Mouse (Mus musculus) G1E-ER4 (cell line): ENCODE measurements around the gene Rec114. TPM values are rescaled to one million over a fixed set of nuclear protein-coding genes. Genes with fewer than 3 reads are reported as not detected.

Source experiments
- GATA1 ChIP-seq: IDR thresholded peaks from one replicate; pipeline ENCODE4 v1.8.0; 2012; ENCODE audit warnings: low read length, inconsistent platforms
- polyA plus RNA-seq: library from polyadenylated mRNA; stranded (reverse); fragments of >175 nt; gene quantifications from 2 replicates; pipeline ENCODE4 v1.2.3, GENCODE M21; 2012

Rec114 gene
- polyA plus RNA-seq: not detected in 2 replicates

DNA sequence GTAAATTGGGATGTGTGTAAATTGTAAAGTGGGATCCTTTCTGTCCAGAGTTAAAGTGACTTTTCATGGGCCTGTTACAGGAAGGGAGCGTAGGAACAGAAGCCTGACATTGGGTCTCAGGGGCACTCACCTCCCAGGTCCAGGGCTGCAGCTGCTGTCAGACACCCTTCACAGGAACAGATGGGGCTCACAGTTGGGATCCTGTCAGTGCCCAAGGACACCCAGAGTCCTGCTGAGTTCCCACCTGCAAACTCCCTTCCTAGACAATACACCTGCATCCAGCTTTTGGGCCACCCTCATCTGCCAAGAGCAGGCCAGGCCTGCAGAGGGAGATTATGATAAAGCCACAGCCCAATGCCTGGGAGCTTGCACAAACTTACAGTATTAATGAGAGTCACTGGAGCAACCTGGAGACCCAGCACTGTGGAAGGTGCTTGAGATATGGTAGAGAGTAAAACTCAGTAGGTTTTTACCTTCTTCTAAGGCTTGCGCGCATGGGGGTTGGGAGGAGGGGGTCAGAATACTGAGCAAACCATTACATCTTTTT, at the start of gene Rec114:
TSS of gene Rec114 (minus strand) at position 263 of the 547 bp plus-strand sequence.
- no peak for TF ChIP-seq GATA1

DNA sequence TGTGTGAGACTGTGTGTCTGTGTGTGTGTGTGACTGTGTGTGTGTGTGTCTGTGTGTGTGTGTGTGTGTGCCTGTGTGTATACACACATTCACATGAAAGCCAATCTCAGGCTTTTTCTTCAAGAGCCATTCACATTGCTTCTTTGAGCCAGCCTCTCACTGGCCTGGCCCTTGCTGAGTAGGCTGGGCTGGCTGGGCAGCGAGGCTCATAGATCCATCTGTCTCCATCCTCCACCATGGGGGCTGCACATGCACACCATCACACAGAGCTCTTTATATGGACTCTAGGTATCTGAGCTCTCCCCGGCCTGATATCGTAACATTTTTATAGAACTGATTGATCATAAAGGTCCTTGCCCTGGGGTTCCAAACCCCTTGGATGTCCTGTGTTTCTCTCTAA, 45.7 kb upstream of the Rec114 start:
- TF ChIP-seq GATA1: no peak

DNA sequence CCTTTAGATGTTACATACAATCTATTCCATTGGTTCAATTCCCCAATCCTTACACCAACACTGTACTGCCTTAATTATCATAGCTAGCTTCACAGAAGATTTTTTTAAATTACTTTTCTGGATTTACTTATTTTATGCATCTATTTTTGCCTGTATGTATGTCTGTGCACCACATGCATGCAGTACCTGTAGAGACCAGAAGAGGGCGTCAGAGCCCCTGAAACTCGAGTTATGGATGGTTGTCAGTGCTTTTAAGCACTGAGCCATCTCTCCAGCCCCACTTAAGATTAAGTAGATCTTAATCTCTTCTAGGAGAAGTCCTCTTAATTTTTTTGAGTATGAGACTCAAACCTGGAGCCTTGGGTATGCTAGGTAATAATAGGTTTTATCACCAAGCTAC, 31.6 kb upstream of the Rec114 start:
- no peak for TF ChIP-seq GATA1

DNA sequence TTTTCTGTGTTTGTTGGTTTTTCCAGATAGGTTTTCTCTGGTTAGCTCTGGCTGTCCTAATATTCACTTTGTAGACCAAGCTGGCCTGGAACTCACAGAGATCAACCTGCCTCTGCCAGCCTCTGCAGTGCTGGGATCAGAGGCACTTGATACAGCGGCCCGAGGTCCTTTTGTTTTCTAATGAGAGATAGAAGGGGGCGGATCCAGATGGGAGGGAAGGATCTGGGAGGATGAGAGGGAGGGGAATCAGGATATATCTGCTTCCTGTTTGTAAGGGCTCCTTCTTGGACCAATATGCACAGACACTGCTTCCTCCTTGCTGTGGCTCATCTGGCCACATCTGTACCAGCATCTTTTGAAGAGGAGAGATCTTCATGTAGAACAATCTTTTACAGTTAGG, 31.0 kb upstream of the Rec114 start:
- no peak for TF ChIP-seq GATA1

DNA sequence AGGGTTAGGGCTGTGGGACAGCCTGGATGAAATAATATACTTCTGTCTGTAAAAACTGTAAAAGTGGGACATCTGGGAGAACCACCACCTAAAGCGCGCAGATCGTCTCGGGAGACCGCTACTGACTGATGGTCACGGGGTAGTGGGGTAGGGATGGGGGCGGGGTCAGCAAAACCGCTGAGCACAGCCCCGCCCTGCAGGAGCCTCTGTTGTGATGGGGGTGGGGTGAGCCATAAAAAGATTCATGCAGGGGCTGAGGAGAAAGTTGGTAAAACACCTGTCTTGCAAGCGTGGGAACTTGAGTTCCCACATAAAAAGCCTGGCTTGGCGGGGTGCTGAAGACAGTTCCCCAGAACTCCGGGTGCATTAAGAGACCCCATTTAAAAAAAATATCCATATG, 26.2 kb upstream of the Rec114 start:
- TF ChIP-seq GATA1: no peak

DNA sequence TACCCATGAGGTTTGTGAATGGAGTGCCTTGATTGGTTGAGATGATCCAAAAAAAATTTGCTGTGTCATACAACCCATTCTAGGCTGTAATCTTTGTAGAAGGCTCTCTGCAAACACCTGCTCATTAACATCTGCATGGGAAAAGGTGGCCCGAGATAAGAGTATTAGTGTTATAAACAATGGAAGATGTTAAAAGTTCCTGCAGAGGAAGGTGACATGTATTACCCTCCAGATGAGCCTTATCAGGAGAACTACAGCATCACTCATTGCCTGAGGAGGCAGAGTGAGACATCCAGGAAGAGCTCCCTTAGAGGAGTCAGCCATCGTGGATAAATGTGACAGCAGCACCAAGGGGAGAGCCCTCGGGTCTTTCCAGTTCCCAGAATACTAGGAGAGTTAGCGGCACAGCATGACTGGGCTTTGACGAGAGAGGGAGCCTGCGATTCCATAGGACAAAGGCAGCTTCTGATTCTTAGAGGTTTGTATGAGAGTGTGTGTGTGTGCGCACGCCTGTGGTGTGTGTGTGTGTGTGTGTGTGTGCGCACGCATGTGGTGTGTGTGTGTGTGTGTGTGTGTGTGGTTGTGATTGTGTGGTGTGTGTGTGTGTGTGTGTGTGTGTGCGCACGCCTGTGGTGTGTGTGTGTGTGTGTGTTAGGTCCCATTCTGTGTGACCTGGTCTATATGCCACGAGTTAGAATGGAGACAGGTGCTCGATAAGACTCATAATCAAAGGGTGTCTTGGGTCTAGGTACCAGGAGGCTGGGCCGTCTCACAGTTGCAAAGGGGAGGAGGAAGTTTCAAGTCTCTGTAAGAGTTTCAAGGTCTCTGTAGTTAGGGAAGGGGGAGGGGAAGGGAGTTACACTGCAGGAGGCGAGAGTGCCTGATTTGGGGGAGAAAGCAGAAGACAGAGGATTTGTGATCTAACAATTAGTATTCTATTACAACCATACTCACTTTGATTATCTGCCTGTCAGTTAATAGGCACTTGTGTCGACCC, 23.5 kb upstream of the Rec114 start:
- no peak for TF ChIP-seq GATA1

DNA sequence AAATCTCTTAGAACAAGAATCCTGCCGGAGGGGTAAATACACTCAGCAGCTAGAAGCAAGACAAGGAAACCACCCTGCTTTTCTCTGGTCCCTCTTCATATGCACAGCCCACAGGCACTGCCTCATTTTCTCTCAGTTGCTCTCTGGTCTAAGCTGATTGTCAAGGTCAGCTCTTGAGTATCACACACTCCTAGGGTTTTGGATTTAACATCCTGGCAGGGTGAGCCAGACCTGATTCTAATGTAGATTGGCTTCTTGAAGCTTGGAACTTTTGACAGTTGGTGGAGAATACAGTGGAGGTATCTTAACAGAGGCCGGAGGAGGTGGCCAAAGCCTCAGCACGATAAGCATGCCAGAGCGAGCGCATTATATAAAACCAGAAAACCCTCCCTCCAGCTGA, 20.6 kb upstream of the Rec114 start:
- TF ChIP-seq GATA1: no peak

DNA sequence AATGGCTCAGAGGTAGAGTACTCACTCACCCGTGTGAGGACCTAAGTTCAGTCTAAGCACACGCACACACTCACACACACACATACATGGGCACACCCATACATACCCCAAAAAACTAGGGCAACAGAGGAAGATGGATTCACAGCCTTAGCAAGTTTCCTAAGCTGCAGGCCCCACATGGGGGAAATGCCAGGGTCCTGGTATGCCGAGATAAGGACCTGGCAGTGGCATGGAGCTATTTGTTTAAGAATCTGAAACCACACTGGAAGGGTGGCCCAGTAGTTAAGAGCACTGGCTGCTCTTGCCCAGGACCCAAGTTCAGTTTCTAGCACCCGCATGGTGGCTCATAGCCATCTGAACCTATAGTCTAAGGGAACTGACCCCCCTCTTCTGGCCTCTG, 19.4 kb upstream of the Rec114 start:
- no peak for TF ChIP-seq GATA1

DNA sequence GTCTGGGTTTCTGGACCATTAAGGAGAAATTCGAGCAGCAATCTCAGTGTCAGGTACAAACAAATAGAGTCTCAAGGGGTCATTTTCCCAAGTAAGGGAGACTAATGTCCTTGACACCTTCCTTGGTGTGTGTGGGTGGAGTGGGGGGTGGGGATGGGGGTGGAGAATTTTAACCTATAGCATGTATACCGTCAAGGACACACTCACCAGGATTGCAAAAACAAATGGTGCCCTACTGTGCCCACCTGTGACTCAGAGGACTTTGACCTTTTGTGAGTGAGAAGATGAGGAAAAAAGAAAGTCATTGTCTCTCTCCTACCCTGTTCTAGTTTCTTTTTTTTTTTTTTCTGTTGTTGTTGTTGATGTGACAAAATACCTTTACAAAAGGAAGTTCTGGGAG, 18.3 kb upstream of the Rec114 start:
- TF ChIP-seq GATA1: no peak

DNA sequence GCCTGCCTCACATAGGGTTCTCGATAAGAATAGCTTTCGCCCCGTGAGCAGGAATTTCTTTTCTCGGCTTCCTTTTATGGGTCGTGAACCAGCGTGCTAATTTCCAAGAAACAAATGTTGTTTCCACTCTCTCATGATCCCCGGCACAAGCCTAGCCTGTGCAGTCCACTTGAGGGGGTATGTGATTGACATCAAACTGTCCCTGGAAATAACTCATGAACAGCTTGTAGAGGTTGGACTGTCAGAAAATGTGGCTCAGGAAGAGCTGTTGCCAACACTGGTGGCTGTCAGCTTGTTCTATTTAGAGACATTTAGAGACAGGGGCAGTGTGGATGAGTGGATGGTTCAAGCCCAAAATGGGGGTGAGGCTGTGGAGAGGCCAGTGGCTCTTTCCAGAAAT, 15.0 kb upstream of the Rec114 start:
- TF ChIP-seq GATA1: no peak

DNA sequence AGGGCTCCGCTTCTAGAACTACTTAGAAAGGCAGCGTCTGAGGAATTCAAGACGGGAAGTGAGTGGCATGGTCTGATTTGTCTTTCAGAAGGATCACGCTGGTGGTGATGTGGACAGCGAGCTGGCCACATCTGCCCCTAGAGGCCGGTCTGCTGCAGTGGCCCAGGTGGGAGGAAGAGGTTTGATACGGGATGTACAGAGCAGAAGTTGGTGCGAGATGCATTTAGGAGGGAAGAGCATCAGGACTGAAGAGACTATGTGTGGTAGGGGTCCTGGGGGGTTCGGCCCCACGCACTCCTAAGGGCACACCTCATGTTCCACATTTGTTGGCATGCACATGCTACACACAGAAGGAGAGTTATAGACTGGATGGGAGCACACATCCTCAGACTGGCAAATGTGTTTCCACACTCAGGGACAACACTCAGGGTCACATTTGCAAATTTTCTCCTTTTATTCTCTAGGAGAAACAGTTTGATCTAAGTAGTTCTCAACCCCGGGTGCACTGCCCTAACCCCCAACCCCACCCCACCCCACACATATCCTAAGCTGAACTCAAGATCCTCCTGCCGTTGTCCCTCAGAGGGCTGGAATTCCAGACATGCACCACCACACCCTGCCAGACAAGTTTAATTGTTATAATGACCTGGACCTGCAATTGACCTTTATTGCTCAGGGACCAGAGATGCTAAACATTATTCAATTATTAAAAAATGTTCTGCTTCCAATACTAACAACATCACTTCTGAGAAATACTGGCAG, 12.8 kb upstream of the Rec114 start:
- TF ChIP-seq GATA1: no peak

DNA sequence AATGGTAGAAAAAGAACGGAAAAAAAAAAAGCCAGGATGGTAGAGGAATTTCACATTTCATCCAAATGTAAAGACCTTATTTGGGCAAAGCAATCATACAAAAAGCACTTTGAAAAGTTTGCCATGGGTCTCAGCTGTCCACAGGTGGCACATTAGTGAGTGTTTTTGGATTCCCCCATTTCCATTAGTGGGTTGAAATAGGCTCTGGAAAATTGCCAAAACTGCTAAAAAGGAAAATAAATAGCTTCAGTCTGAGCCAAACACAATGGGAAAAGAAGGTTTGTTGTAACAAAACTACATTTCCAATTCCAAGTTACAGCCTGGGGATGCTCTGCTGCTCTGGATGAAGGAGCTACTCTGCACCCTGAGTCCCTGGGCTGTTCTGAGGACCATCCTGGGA, 9.8 kb upstream of the Rec114 start:
- TF ChIP-seq GATA1: no peak

DNA sequence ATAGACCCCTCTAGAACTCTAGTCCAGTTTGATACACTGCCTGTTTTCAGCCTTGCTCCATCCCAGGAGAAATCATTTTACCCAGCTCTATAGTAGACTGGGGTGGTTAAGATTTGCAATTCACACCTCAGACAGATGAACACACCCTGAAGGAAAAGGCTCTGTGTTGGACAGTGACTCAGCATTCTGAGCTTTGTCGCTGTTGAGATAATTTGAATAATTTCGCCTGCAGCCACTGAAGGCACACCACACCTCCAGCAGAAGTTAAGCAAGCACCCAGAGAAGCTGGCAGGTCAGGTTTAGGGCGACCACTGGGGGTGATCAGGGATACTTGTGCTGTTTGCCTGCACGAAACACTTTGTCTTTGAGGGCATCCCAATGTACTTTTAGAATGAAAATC, 4.4 kb upstream of the Rec114 start:
- no peak for TF ChIP-seq GATA1

DNA sequence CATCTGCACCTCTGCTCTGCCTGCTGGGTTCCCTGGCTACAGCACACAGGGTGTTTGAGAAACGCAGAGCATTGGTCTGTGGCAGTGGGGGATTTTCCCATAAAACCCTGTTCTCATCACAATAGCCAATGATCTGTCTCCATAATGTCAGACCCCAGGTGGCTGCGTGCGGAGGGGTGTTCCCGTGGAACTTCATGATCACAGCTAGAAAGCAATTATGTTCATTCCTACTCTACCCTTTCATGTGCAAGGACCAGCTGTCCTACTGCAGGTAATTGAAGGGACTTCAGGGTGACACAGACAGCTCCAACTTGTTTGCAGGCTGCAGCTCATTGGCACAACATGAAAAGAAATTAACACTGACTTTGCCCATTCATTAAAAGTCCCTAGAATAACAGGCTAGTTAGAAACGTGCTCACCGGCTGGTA, 3.6 kb upstream of the Rec114 start:
- no peak for TF ChIP-seq GATA1

DNA sequence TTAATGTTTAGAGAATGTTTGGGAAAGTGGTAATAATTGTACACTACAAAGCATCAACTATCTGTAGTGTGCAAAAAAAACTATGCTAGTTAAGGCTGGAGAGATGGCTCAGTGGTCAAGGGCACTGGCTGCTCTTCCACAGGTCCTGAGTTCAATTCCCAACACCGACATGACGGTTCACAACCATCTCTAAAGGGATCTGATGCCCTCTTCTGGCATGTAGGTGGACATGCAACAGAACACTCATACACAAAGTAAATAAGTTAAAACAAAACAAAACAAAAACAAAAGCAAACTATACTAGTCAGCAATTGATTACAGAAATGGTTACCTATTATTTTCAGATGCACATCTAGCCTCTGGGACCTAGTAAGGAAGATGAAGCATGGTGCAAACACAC, 1.1 kb downstream of the Rec114 start:
- TF ChIP-seq GATA1: no peak

DNA sequence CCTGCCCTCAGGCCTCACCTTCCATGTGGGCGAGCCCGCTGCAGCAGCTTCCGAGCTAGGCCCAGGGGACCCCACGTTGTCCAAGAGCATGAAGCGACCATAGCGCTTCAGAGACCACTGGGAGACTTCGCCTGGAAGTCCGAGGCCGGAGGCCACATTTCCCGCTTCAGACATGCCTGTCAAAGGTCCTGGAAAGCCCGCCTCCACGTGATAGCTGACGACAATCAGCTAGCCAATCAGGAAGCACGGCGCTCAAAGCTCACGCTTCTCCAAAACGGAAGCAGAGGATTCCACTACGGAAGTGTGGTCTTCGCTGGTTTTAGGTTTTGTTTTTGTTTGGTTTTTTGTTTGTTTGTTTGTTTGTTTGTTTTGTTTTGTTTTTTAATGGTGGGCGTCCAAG, 2.4 kb downstream of the Rec114 start:
- no peak for TF ChIP-seq GATA1

DNA sequence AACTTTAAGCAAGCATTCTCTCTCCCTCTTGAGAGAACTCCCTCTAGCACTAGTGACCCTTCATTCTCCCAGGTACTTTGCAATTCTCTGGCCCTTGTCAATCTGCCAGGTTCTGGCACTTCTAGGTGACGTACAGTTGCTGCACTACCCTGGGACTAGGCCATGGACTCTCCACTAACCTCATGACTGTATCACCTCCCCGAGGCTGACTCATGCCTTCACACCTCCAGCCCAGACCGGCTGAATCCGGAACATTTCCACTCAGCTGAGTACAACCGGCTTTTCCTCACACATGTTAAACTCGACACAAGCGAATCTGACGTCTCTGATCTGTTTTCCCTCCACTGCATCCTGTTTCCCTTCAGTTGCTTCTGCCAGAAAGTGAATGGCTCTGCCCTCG, 4.0 kb downstream of the Rec114 start:
- TF ChIP-seq GATA1: no peak
